Mouse (Mus musculus) megakaryocyte, embryonic 14.5 days (primary cell): ENCODE measurements around the gene Sardh.

ENCODE experiments used
- FLI1 ChIP-seq: IDR thresholded peaks from 2 replicates; pipeline ENCODE4 v1.6.1; 2012; ENCODE audit warnings: low read length, inconsistent platforms, mixed read lengths
- GATA1 ChIP-seq: IDR thresholded peaks from 3 replicates; pipeline ENCODE4 v1.6.1; 2012; ENCODE audit warnings: mixed read lengths, low read length, inconsistent platforms, borderline replicate concordance

- TF ChIP-seq GATA1 (no peak), FLI1 (no peak)
Measured at GRCm38 (mm10) chr2:27163851-27164250, 84.3 kb downstream of the Sardh start.
